Comparison of ENCODE assay signal across 17 mouse cellular contexts in genomic region chr19:18589276-18589675, GRCm38 (mm10).
"Had no signal": no experiment of that assay in that cellular context is flagged by ENCODE, and none has a peak within 500 bp of the region (broad histone marks: within the 10 kb centered on the region; RNA-seq: fewer than 3 reads in every experiment).

No protein-coding gene starts in this region.

- ATAC-seq: liver, postnatal 0 days had no signal

- H3K9me3 ChIP-seq: liver, embryonic 13.5 days; liver, embryonic 15.5 days; megakaryocyte, embryonic 14.5 days; midbrain, embryonic 12.5 days; neural tube, embryonic 12.5 days; stomach, embryonic 15.5 days had no signal

- H3K4me1 ChIP-seq: liver, embryonic 13.5 days; liver, embryonic 15.5 days; neural tube, embryonic 12.5 days; stomach, embryonic 15.5 days had no signal

- H3K9ac ChIP-seq: liver, embryonic 13.5 days; liver, embryonic 15.5 days; liver, postnatal 0 days; midbrain, embryonic 12.5 days; neural tube, embryonic 12.5 days; stomach, embryonic 15.5 days had no signal

- DNase-seq: liver; liver, embryonic 13.5 days; liver, postnatal 0 days; lung, adult 2 months; midbrain, embryonic 14.5 days; right cerebral cortex, postnatal 14 days; thymus, adult 2 months; thymus, postnatal 25 days; thymus, postnatal 4 days had no signal

- H3K27me3 ChIP-seq: liver, embryonic 13.5 days; liver, embryonic 15.5 days; megakaryocyte, embryonic 14.5 days; midbrain, embryonic 12.5 days; neural tube, embryonic 12.5 days; stomach, embryonic 15.5 days had no signal

- H3K4me2 ChIP-seq: liver, embryonic 11.5 days; liver, embryonic 13.5 days; liver, embryonic 15.5 days; midbrain, embryonic 12.5 days; neural tube, embryonic 12.5 days; stomach, embryonic 15.5 days had no signal

- H3K4me3 ChIP-seq: liver, embryonic 13.5 days; liver, embryonic 15.5 days; midbrain, embryonic 12.5 days; neural tube, embryonic 12.5 days; stomach, embryonic 15.5 days had no signal

- H3K36me3 ChIP-seq: midbrain, embryonic 12.5 days; neural tube, embryonic 12.5 days had no signal

- H3K27ac ChIP-seq: liver, embryonic 13.5 days; liver, embryonic 15.5 days; macrophage; midbrain, embryonic 12.5 days; neural tube, embryonic 12.5 days; stomach, embryonic 15.5 days; stomach, postnatal 0 days had no signal
